Mouse (Mus musculus): ENCODE measurements around the gene Sympk. TPM values are rescaled to one million over a fixed set of nuclear protein-coding genes. Genes with fewer than 3 reads are reported as not detected.

The Sympk gene
- polyA plus RNA-seq, 1 experiment from 2014 or later: 36.3 TPM

- no peaks in the 10 kb centered on the region for H3K9me3 ChIP-seq (replicated peaks; ENCODE audit: control insufficient read depth, low read length)
- ATAC-seq (replicated peaks; ENCODE audit: insufficient number of reproducible peaks, low FRiP score, low TSS enrichment, low read depth) (no peak), DNase-seq (ENCODE audit: low spot score) (no peak)
- WGBS: 54% methylated on average over 5 of the region's 5 CpGs
- H3K27ac ChIP-seq (replicated peaks; ENCODE audit: low read depth, low read length): no peak overlapping the region
- H3K27me3 ChIP-seq (ENCODE audit: control insufficient read depth, insufficient read depth, low read length): no peaks in the 10 kb centered on the region
- H3K4me3 ChIP-seq (ENCODE audit: low read depth, low read length): peak overlapping the region; percentile 100
- H3K4me2 ChIP-seq (ENCODE audit: low read depth, low read length): peak overlapping the region; percentile 28; the same call in 1 of the 2 replicates
- peaks cover 5% of the 10 kb centered on the region for H3K36me3 ChIP-seq (replicated peaks; ENCODE audit: control insufficient read depth, insufficient read depth, low read depth, low read length)
- no peak overlapping the region for H3K9ac ChIP-seq (replicated peaks; ENCODE audit: low read length)
- no peaks in the 10 kb centered on the region for H3K4me1 ChIP-seq (ENCODE audit: control insufficient read depth, insufficient read depth, low read length)
Observed at GRCm38 (mm10) chr7:19075231-19075630, 51.1 kb downstream of the Sympk start.

DNA sequence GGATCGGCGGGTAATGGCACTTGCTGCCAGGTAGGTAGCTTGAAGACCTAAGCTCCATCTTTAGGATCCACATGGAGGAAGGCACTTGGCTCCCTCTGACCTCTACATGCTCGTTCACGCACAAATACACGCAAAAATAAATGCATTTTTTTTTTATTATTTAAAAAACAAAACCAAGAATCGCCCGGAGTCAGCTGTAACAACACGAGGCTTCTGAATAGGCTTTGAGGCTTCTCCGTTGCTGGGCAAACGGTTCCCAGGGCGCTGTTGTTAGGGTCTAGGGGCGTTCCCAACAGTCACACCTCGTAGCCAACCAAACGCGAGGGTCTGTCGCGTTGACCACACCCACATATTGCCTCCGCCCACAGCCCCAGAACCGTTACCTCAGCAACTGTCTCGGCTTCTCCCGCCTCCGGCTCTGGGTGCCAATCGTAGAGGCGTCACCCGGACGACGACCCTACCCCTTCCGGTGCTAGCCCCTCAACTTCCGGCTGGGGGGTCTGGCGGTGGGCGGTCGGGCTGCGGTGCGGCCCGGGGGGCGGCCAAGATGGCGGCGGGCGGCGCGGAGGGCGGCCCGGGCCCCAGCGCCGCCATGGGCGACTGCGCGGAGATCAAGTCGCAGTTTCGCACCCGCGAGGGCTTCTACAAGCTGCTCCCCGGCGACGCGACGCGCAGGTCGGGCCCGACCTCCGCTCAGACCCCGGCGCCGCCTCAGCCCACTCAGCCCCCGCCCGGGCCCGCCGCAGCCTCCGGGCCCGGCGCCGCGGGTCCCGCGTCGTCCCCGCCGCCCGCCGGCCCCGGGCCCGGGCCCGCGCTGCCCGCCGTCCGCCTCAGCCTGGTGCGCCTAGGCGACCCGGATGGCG lies 51.8 kb downstream of the Sympk start, which contains the start of gene Dmwd:
Gene Dmwd (plus strand): TSS at position 505 of the 863 bp plus-strand sequence.
- ATAC-seq (replicated peaks; ENCODE audit: insufficient number of reproducible peaks, low FRiP score, low TSS enrichment, low read depth) (peak; percentile 97), DNase-seq (ENCODE audit: low spot score) (peak; percentile 100)
- H3K27ac ChIP-seq (replicated peaks; ENCODE audit: low read depth, low read length): peak within 1 kb of the TSS; percentile 52
- H3K4me2 ChIP-seq (ENCODE audit: low read depth, low read length): peak within 1 kb of the TSS; percentile 74
- H3K36me3 ChIP-seq (replicated peaks; ENCODE audit: control insufficient read depth, insufficient read depth, low read depth, low read length): peaks cover 12% of the 10 kb centered on the region
- H3K4me1 ChIP-seq (ENCODE audit: control insufficient read depth, insufficient read depth, low read length): no peaks in the 10 kb centered on the region
- no peaks in the 10 kb centered on the region for H3K27me3 ChIP-seq (ENCODE audit: control insufficient read depth, insufficient read depth, low read length)
- no peaks in the 10 kb centered on the region for H3K9me3 ChIP-seq (replicated peaks; ENCODE audit: control insufficient read depth, low read length)
- WGBS: 1% methylated on average over 61 of the region's 91 CpGs
- peak within 1 kb of the TSS; percentile 96 for H3K9ac ChIP-seq (replicated peaks; ENCODE audit: low read length)
- peak within 1 kb of the TSS; percentile 100 for H3K4me3 ChIP-seq (ENCODE audit: low read depth, low read length)

GRCm38 (mm10) chr7:19076586-19076991 lies 52.4 kb downstream of the Sympk start:
- H3K27me3 ChIP-seq (ENCODE audit: control insufficient read depth, insufficient read depth, low read length): no peaks in the 10 kb centered on the region
- DNase-seq (ENCODE audit: low spot score) (no peak), ATAC-seq (replicated peaks; ENCODE audit: insufficient number of reproducible peaks, low FRiP score, low TSS enrichment, low read depth) (no peak)
- no peaks in the 10 kb centered on the region for H3K4me1 ChIP-seq (ENCODE audit: control insufficient read depth, insufficient read depth, low read length)
- peak overlapping the region; percentile 74 for H3K4me2 ChIP-seq (ENCODE audit: low read depth, low read length)
- H3K4me3 ChIP-seq (ENCODE audit: low read depth, low read length): peak overlapping the region; percentile 100
- peak overlapping the region; percentile 96 for H3K9ac ChIP-seq (replicated peaks; ENCODE audit: low read length)
- peak overlapping the region; percentile 52 for H3K27ac ChIP-seq (replicated peaks; ENCODE audit: low read depth, low read length)
- 0% methylated on average over 21 of the region's 22 CpGs for WGBS
- peaks cover 18% of the 10 kb centered on the region for H3K36me3 ChIP-seq (replicated peaks; ENCODE audit: control insufficient read depth, insufficient read depth, low read depth, low read length)
- H3K9me3 ChIP-seq (replicated peaks; ENCODE audit: control insufficient read depth, low read length): no peaks in the 10 kb centered on the region

DNA sequence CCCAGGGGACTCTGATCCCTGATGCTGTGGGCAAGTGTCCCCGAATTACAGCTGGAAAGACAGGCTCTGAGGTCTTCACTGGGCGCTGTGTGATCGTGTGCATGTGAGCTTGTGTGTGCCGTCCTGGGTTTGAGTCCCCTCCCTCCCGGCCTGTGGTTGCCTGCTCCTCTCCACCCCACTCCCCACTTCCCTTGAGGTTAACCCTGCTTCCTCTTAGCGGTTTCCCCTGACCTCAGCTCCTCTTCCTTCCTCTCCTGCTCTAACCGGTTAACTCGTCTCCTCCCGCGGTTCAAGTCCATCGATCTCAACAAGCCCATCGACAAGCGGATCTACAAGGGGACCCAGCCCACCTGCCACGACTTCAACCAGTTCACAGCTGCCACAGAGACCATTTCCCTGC lies 53.6 kb downstream of the Sympk start:
- no peak for ATAC-seq (replicated peaks; ENCODE audit: insufficient number of reproducible peaks, low FRiP score, low TSS enrichment, low read depth)
- 69% methylated on average over 14 of the region's 14 CpGs for WGBS
- no peak for DNase-seq (ENCODE audit: low spot score)
- H3K36me3 ChIP-seq (replicated peaks; ENCODE audit: control insufficient read depth, insufficient read depth, low read depth, low read length): peaks cover 29% of the 10 kb centered on the region
- no peak overlapping the region for H3K4me3 ChIP-seq (ENCODE audit: low read depth, low read length)
- no peaks in the 10 kb centered on the region for H3K9me3 ChIP-seq (replicated peaks; ENCODE audit: control insufficient read depth, low read length)
- no peaks in the 10 kb centered on the region; the same call in 1 of the 2 replicates for H3K4me1 ChIP-seq (ENCODE audit: control insufficient read depth, insufficient read depth, low read length)
- no peak overlapping the region for H3K27ac ChIP-seq (replicated peaks; ENCODE audit: low read depth, low read length)
- no peak overlapping the region for H3K9ac ChIP-seq (replicated peaks; ENCODE audit: low read length)
- peak overlapping the region; percentile 74; the same call in 1 of the 2 replicates for H3K4me2 ChIP-seq (ENCODE audit: low read depth, low read length)
- H3K27me3 ChIP-seq (ENCODE audit: control insufficient read depth, insufficient read depth, low read length): no peaks in the 10 kb centered on the region

DNA sequence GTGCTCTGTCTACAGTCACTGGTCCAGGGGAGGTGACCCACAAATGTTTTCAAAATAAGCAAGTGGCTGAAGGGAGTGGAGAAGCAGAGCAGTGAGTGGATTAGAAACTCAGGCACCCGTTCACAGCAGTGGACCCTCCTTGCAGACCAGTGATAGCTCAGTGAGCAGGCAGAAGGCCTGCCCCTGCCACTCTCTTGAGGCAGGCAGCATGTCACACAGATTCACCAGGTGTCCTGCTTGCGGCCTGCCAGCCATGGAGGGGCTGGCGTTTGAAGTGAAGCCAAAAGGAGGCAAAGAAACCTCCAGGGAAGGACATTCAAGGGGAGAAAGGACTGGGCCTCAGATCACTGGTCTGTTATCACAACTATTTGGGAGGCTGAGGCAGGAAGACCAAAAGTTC lies 54.6 kb downstream of the Sympk start:
- no peak for ATAC-seq (replicated peaks; ENCODE audit: insufficient number of reproducible peaks, low FRiP score, low TSS enrichment, low read depth)
- H3K9ac ChIP-seq (replicated peaks; ENCODE audit: low read length): no peak overlapping the region
- no peak overlapping the region for H3K27ac ChIP-seq (replicated peaks; ENCODE audit: low read depth, low read length)
- no peak overlapping the region for H3K4me2 ChIP-seq (ENCODE audit: low read depth, low read length)
- H3K27me3 ChIP-seq (ENCODE audit: control insufficient read depth, insufficient read depth, low read length): no peaks in the 10 kb centered on the region
- DNase-seq (ENCODE audit: low spot score): no peak
- H3K9me3 ChIP-seq (replicated peaks; ENCODE audit: control insufficient read depth, low read length): no peaks in the 10 kb centered on the region
- no peak overlapping the region for H3K4me3 ChIP-seq (ENCODE audit: low read depth, low read length)
- WGBS: 87% methylated on average over 3 of the region's 3 CpGs
- peaks cover 30% of the 10 kb centered on the region for H3K36me3 ChIP-seq (replicated peaks; ENCODE audit: control insufficient read depth, insufficient read depth, low read depth, low read length)
- H3K4me1 ChIP-seq (ENCODE audit: control insufficient read depth, insufficient read depth, low read length): no peaks in the 10 kb centered on the region; the same call in 1 of the 2 replicates

- Histone ChIP-seq H3K36me3 (replicated peaks; ENCODE audit: control insufficient read depth, insufficient read depth, low read depth, low read length) (peaks cover 30% of the 10 kb centered on the region), H3K4me3 (ENCODE audit: low read depth, low read length) (no peak overlapping the region), H3K9me3 (replicated peaks; ENCODE audit: control insufficient read depth, low read length) (no peaks in the 10 kb centered on the region), H3K9ac (replicated peaks; ENCODE audit: low read length) (no peak overlapping the region), H3K4me2 (ENCODE audit: low read depth, low read length) (no peak overlapping the region), H3K4me1 (ENCODE audit: control insufficient read depth, insufficient read depth, low read length) (peaks cover 5% of the 10 kb centered on the region), H3K27me3 (ENCODE audit: control insufficient read depth, insufficient read depth, low read length) (no peaks in the 10 kb centered on the region), H3K27ac (replicated peaks; ENCODE audit: low read depth, low read length) (no peak overlapping the region)
- 81% methylated on average over 19 of the region's 19 CpGs for WGBS
- no peak for DNase-seq (ENCODE audit: low spot score)
- no peak for ATAC-seq (replicated peaks; ENCODE audit: insufficient number of reproducible peaks, low FRiP score, low TSS enrichment, low read depth)
Observed at GRCm38 (mm10) chr7:19080451-19080950, 56.3 kb downstream of the Sympk start.

GRCm38 (mm10) chr7:19082171-19082570 lies 58.0 kb downstream of the Sympk start:
- Histone ChIP-seq H3K36me3 (replicated peaks; ENCODE audit: control insufficient read depth, insufficient read depth, low read depth, low read length) (peaks cover 30% of the 10 kb centered on the region), H3K27ac (replicated peaks; ENCODE audit: low read depth, low read length) (no peak overlapping the region), H3K4me2 (ENCODE audit: low read depth, low read length) (no peak overlapping the region), H3K27me3 (ENCODE audit: control insufficient read depth, insufficient read depth, low read length) (no peaks in the 10 kb centered on the region), H3K9ac (replicated peaks; ENCODE audit: low read length) (no peak overlapping the region), H3K4me1 (ENCODE audit: control insufficient read depth, insufficient read depth, low read length) (peaks cover 5% of the 10 kb centered on the region), H3K9me3 (replicated peaks; ENCODE audit: control insufficient read depth, low read length) (no peaks in the 10 kb centered on the region), H3K4me3 (ENCODE audit: low read depth, low read length) (no peak overlapping the region)
- no peak for ATAC-seq (replicated peaks; ENCODE audit: insufficient number of reproducible peaks, low FRiP score, low TSS enrichment, low read depth)
- 79% methylated on average over 4 of the region's 4 CpGs for WGBS
- no peak for DNase-seq (ENCODE audit: low spot score)

DNA sequence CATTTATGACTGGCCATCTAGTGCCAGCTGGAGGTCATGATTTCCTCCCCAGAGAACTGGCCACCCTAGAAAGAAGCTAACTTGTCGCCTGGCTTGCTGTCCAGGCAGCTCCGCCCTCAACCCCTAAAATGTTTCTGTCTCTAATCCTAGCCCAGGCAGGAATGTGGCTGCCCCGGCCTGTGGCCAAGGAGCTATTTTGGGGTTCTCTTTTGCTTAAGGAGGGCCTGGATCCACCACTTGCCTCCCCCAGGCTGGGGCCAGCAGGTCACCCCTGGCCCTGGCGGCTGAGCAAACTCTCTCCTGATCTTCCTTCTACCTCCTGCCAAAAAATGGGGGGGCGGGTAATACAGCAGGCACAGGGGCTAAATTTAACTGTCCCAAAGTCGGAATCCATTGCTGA lies 58.9 kb downstream of the Sympk start:
- Histone ChIP-seq H3K27me3 (ENCODE audit: control insufficient read depth, insufficient read depth, low read length) (no peaks in the 10 kb centered on the region), H3K27ac (replicated peaks; ENCODE audit: low read depth, low read length) (no peak overlapping the region), H3K36me3 (replicated peaks; ENCODE audit: control insufficient read depth, insufficient read depth, low read depth, low read length) (peaks cover 30% of the 10 kb centered on the region), H3K9me3 (replicated peaks; ENCODE audit: control insufficient read depth, low read length) (no peaks in the 10 kb centered on the region), H3K4me3 (ENCODE audit: low read depth, low read length) (no peak overlapping the region), H3K4me2 (ENCODE audit: low read depth, low read length) (no peak overlapping the region), H3K4me1 (ENCODE audit: control insufficient read depth, insufficient read depth, low read length) (peaks cover 5% of the 10 kb centered on the region), H3K9ac (replicated peaks; ENCODE audit: low read length) (no peak overlapping the region)
- DNase-seq (ENCODE audit: low spot score): no peak
- no peak for ATAC-seq (replicated peaks; ENCODE audit: insufficient number of reproducible peaks, low FRiP score, low TSS enrichment, low read depth)
- WGBS: 55% methylated on average over 6 of the region's 6 CpGs
